Mouse (Mus musculus): ENCODE measurements around the gene H2-M3. TPM values are rescaled to one million over a fixed set of nuclear protein-coding genes. Genes with fewer than 3 reads are reported as not detected.

H2-M3 gene
- polyA plus RNA-seq, 1 experiment from 2014 or later = 1.1 TPM

DNA sequence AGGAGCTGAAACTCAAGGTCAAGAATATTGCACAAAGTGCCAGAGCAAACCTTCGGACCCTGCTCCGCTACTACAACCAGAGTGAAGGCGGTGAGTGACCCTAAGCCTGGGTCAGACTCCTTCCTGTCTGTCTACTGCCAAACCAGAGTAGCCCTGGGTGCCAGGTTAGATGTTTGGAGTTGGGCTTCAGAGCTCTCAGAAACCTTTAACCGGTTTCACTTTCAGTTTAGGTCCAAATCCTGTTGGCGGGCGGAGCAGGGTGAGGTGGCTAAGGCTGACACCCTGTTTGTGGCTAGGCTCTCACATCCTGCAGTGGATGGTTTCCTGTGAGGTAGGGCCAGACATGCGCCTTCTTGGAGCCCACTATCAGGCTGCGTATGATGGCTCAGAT lies 677 bp downstream of the H2-M3 start:
- no peaks in the 10 kb centered on the region for H3K9me3 ChIP-seq (ENCODE audit: control insufficient read depth, low read length)
- peak overlapping the region; percentile 93 for H3K4me2 ChIP-seq (ENCODE audit: low read length)
- peak overlapping the region; percentile 58 to 62 for H3K4me3 ChIP-seq (ENCODE audit: control insufficient read depth in 1 of 2, insufficient read depth in 1 of 2, low read depth in 1 of 2, low read length in 2 of 2)
- peak overlapping the region; percentile 68 for H3K9ac ChIP-seq (ENCODE audit: low read length)
- ATAC-seq (ENCODE audit: insufficient number of reproducible peaks, insufficient read depth, low FRiP score, low read depth) = 0 out of 2 replicates have a peak, but pooled peaks have one; percentile 29
- WGBS = 46% methylated on average over 8 of the region's 8 CpGs
- no peaks in the 10 kb centered on the region for H3K27me3 ChIP-seq (ENCODE audit: control insufficient read depth, insufficient read depth, low read length)
- H3K27ac ChIP-seq (replicated peaks in 1 of 2; ENCODE audit: control insufficient read depth in 1 of 2, insufficient read depth in 1 of 2, low read depth in 2 of 2, low read length in 2 of 2) = no peak overlapping the region
- H3K36me3 ChIP-seq (ENCODE audit: control insufficient read depth, insufficient read depth, low read length) = no peaks in the 10 kb centered on the region
- peaks cover 0 to 3% of the 10 kb centered on the region in 2 experiments; a peak in 1 of 4 replicates for H3K4me1 ChIP-seq (ENCODE audit: control insufficient read depth in 2 of 2, insufficient read depth in 2 of 2, low read length in 2 of 2)

DNA sequence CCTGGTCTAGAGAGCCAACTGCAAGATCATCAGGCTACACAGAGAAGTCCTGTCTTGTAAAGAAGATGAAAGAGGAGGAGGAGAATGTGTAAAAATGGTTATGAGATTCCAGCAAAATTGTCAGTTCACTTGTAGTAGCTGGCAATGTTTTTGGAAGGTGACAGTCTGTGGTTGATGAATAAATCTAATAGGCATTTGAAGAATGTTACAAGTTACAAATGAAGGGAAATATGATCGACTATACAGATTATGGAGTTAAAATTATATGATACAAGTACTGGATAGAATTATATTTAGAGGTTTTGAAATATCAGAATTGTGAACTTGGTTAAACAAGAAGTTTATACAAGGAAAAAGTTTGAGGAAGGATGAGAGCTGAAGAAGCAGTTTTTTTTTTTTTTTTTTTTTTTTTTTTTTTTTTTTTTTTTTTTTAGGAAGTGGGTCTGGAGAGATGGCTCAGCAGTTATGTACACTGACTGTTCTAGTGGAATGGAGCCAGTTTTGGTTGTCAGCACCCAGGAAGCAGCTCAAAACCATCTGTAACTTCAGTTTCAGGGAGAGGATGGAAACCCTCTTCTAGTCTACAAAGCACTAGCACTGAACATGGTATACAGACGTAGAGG lies 5.7 kb downstream of the H2-M3 start:
- WGBS = 52% methylated on average over 2 of the region's 2 CpGs
- H3K4me1 ChIP-seq (ENCODE audit: control insufficient read depth in 2 of 2, insufficient read depth in 2 of 2, low read length in 2 of 2) = no peaks in the 10 kb centered on the region

DNA sequence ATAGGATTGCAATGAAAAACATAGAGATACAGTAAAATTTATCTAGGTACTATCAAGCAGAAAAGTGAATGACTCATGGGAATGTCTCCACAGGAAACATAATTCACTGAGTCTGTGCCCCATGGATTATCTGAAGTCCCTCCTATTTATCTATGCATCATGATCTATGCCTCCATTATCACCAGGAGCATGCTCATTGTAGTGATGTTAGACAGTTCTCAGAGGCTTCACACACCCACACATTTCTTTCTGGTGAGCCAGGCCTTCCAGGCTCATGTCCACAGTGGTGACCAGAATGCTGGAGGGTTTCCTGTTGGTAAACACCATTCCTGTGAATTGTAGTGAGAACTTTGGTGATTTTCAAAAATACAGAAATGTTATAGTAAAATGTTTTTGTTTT lies 6.6 kb downstream of the H2-M3 start:
- H3K27ac ChIP-seq (replicated peaks in 1 of 2; ENCODE audit: control insufficient read depth in 1 of 2, insufficient read depth in 1 of 2, low read depth in 2 of 2, low read length in 2 of 2) = no peak overlapping the region
- no peaks in the 10 kb centered on the region for H3K4me1 ChIP-seq (ENCODE audit: control insufficient read depth in 2 of 2, insufficient read depth in 2 of 2, low read length in 2 of 2)

More for the DNA sequence above, 5.7 kb downstream of the H2-M3 start:
- Histone ChIP-seq H3K27ac (replicated peaks in 1 of 2; ENCODE audit: control insufficient read depth in 1 of 2, insufficient read depth in 1 of 2, low read depth in 2 of 2, low read length in 2 of 2) (no peak overlapping the region), H3K9me3 (ENCODE audit: control insufficient read depth, low read length) (no peaks in the 10 kb centered on the region), H3K9ac (ENCODE audit: low read length) (no peak overlapping the region), H3K4me2 (ENCODE audit: low read length) (no peak overlapping the region), H3K36me3 (ENCODE audit: control insufficient read depth, insufficient read depth, low read length) (no peaks in the 10 kb centered on the region), H3K27me3 (ENCODE audit: control insufficient read depth, insufficient read depth, low read length) (no peaks in the 10 kb centered on the region), H3K4me3 (ENCODE audit: control insufficient read depth in 1 of 2, insufficient read depth in 1 of 2, low read depth in 1 of 2, low read length in 2 of 2) (no peak overlapping the region)
- ATAC-seq (ENCODE audit: insufficient number of reproducible peaks, insufficient read depth, low FRiP score, low read depth) = no peak

DNA sequence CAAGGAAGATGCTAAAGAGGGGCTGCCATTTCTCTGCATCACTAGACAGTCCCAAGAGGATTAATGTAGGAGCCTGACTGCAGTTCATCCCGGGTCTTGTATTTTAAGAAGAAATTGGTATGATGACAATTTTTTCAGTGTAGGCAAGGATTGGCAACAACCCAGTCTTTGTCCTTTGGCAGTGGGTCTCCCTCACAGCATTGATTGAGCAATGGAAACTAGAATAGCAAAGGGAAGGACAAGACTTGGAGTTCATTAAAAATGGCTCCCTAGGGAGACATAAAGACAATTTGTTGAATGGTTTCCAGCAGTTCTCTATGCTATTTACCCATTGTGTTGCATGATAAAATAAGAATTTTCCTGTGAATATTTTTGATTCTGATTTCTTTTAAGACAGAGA lies 10.3 kb downstream of the H2-M3 start:
- ATAC-seq (ENCODE audit: insufficient number of reproducible peaks, insufficient read depth, low FRiP score, low read depth) = no peak
- Histone ChIP-seq H3K4me1 (ENCODE audit: control insufficient read depth in 2 of 2, insufficient read depth in 2 of 2, low read length in 2 of 2) (no peaks in the 10 kb centered on the region), H3K4me3 (ENCODE audit: control insufficient read depth in 1 of 2, insufficient read depth in 1 of 2, low read depth in 1 of 2, low read length in 2 of 2) (no peak overlapping the region), H3K9me3 (ENCODE audit: control insufficient read depth, low read length) (no peaks in the 10 kb centered on the region), H3K4me2 (ENCODE audit: low read length) (no peak overlapping the region), H3K27ac (replicated peaks in 1 of 2; ENCODE audit: control insufficient read depth in 1 of 2, insufficient read depth in 1 of 2, low read depth in 2 of 2, low read length in 2 of 2) (no peak overlapping the region), H3K9ac (ENCODE audit: low read length) (no peak overlapping the region), H3K36me3 (ENCODE audit: control insufficient read depth, insufficient read depth, low read length) (no peaks in the 10 kb centered on the region), H3K27me3 (ENCODE audit: control insufficient read depth, insufficient read depth, low read length) (no peaks in the 10 kb centered on the region)
- WGBS = 70% methylated on average over 1 of the region's 1 CpGs

More for the DNA sequence above, 6.6 kb downstream of the H2-M3 start:
- Histone ChIP-seq H3K9ac (ENCODE audit: low read length) (no peak overlapping the region), H3K4me3 (ENCODE audit: control insufficient read depth in 1 of 2, insufficient read depth in 1 of 2, low read depth in 1 of 2, low read length in 2 of 2) (no peak overlapping the region), H3K36me3 (ENCODE audit: control insufficient read depth, insufficient read depth, low read length) (no peaks in the 10 kb centered on the region), H3K27me3 (ENCODE audit: control insufficient read depth, insufficient read depth, low read length) (no peaks in the 10 kb centered on the region), H3K4me2 (ENCODE audit: low read length) (no peak overlapping the region), H3K9me3 (ENCODE audit: control insufficient read depth, low read length) (no peaks in the 10 kb centered on the region)
- no peak for ATAC-seq (ENCODE audit: insufficient number of reproducible peaks, insufficient read depth, low FRiP score, low read depth)

DNA sequence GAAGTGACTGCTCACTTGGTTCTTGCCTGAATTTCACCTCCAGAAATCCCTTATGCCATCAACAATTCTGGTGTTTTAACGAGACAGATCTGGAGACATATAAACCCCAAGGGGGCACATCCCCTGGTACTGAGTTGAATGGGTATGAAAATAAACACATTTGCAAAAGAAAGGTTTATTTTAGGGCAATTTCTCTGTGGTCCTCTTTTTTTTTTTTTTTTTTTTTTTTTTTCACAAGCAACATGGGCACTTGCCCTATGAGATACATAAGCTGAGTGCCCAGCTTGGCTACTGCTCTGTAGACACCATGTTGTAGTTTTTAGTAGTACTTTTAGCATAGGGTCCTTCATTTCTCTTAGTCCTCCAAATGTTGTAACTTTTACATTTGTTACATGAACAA lies 13.3 kb downstream of the H2-M3 start, which contains the start of gene Olfr99:
Gene Olfr99, minus strand, starts transcription at position 101 of the 400 bp plus-strand sequence.
- 50% methylated on average over 1 of the region's 1 CpGs for WGBS
- no peak within 1 kb of the TSS for H3K9ac ChIP-seq (ENCODE audit: low read length)
- no peaks in the 10 kb centered on the region for H3K4me1 ChIP-seq (ENCODE audit: control insufficient read depth in 2 of 2, insufficient read depth in 2 of 2, low read length in 2 of 2)
- no peak within 1 kb of the TSS for H3K27ac ChIP-seq (replicated peaks in 1 of 2; ENCODE audit: control insufficient read depth in 1 of 2, insufficient read depth in 1 of 2, low read depth in 2 of 2, low read length in 2 of 2)
- no peaks in the 10 kb centered on the region for H3K27me3 ChIP-seq (ENCODE audit: control insufficient read depth, insufficient read depth, low read length)
- ATAC-seq (ENCODE audit: insufficient number of reproducible peaks, insufficient read depth, low FRiP score, low read depth) = no peak
- H3K9me3 ChIP-seq (ENCODE audit: control insufficient read depth, low read length) = no peaks in the 10 kb centered on the region
- no peak within 1 kb of the TSS for H3K4me2 ChIP-seq (ENCODE audit: low read length)
- no peaks in the 10 kb centered on the region for H3K36me3 ChIP-seq (ENCODE audit: control insufficient read depth, insufficient read depth, low read length)
- no peak within 1 kb of the TSS for H3K4me3 ChIP-seq (ENCODE audit: control insufficient read depth in 1 of 2, insufficient read depth in 1 of 2, low read depth in 1 of 2, low read length in 2 of 2)

DNA sequence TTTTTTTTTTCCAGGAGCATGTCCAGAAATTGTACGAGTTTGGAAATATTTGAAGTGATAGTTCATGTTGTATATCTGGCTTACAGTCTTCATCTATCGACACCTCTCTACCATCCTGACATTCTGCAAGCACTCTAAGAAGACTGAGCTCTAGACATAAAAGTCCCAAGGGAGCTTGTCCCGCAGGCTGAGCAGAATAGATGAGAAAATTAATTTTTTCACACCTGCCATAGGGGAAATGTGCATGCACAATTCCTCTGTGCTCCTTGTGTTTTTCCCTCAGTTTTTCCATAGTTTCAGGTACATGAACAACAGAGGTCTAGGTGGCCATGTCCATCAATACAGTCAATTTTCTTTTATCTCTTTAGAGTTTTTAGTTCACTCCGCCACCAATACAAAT lies 34.2 kb downstream of the H2-M3 start, which contains the start of gene Olfr101:
Gene Olfr101, minus strand, starts transcription at position 101 of the 400 bp plus-strand sequence.
- ATAC-seq (ENCODE audit: insufficient number of reproducible peaks, insufficient read depth, low FRiP score, low read depth) = no peak
- 66% methylated on average over 4 of the region's 4 CpGs for whole genome bisulfite sequencing

DNA sequence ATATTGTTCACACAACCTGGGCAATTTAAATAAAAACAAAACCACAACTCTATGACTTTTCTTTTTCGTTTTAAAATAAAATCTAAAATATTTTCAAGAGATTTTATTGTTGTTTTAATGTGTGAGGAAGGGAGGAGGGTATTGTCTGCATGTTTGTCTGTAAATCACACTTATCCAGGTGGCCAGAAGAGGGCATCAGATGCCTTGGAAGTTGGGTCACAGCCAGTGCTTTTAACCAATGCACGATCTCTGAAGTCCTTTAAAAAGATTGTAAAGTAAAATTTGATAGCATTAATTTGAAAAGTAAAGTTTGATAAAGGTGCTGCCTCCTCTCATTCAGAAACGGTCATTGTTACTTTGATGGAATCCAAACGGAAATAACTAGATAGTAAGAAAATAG lies 38.5 kb downstream of the H2-M3 start:
- no peak overlapping the region for H3K9ac ChIP-seq (ENCODE audit: low read length)
- H3K4me2 ChIP-seq (ENCODE audit: low read length) = no peak overlapping the region
- H3K4me3 ChIP-seq (ENCODE audit: control insufficient read depth in 1 of 2, insufficient read depth in 1 of 2, low read depth in 1 of 2, low read length in 2 of 2) = no peak overlapping the region
- ATAC-seq (ENCODE audit: insufficient number of reproducible peaks, insufficient read depth, low FRiP score, low read depth) = no peak
- 35% methylated on average over 4 of the region's 4 CpGs for WGBS
- no peaks in the 10 kb centered on the region for H3K9me3 ChIP-seq (ENCODE audit: control insufficient read depth, low read length)
- H3K4me1 ChIP-seq (ENCODE audit: control insufficient read depth in 2 of 2, insufficient read depth in 2 of 2, low read length in 2 of 2) = no peaks in the 10 kb centered on the region
- no peaks in the 10 kb centered on the region for H3K27me3 ChIP-seq (ENCODE audit: control insufficient read depth, insufficient read depth, low read length)
- H3K36me3 ChIP-seq (ENCODE audit: control insufficient read depth, insufficient read depth, low read length) = no peaks in the 10 kb centered on the region
- H3K27ac ChIP-seq (replicated peaks in 1 of 2; ENCODE audit: control insufficient read depth in 1 of 2, insufficient read depth in 1 of 2, low read depth in 2 of 2, low read length in 2 of 2) = no peak overlapping the region

More for the DNA sequence above, 34.2 kb downstream of the H2-M3 start, which contains the start of gene Olfr101:
- H3K9ac ChIP-seq (ENCODE audit: low read length) = no peak within 1 kb of the TSS
- no peaks in the 10 kb centered on the region for H3K4me1 ChIP-seq (ENCODE audit: control insufficient read depth in 2 of 2, insufficient read depth in 2 of 2, low read length in 2 of 2)
- H3K4me2 ChIP-seq (ENCODE audit: low read length) = no peak within 1 kb of the TSS
- no peaks in the 10 kb centered on the region for H3K9me3 ChIP-seq (ENCODE audit: control insufficient read depth, low read length)
- no peaks in the 10 kb centered on the region for H3K36me3 ChIP-seq (ENCODE audit: control insufficient read depth, insufficient read depth, low read length)
- no peak within 1 kb of the TSS for H3K4me3 ChIP-seq (ENCODE audit: control insufficient read depth in 1 of 2, insufficient read depth in 1 of 2, low read depth in 1 of 2, low read length in 2 of 2)
- no peaks in the 10 kb centered on the region for H3K27me3 ChIP-seq (ENCODE audit: control insufficient read depth, insufficient read depth, low read length)
- no peak within 1 kb of the TSS for H3K27ac ChIP-seq (replicated peaks in 1 of 2; ENCODE audit: control insufficient read depth in 1 of 2, insufficient read depth in 1 of 2, low read depth in 2 of 2, low read length in 2 of 2)
